Mouse (Mus musculus): ENCODE results near the gene Tmub2. TPM values are rescaled to one million over a fixed set of nuclear protein-coding genes. Genes with fewer than 3 reads are reported as not detected.
"Not testable (repeated sequence)": the region's sequence is repeated elsewhere in the genome, so short reads cannot be mapped to it uniquely, and the experiment has no call there.

The Tmub2 gene
- total RNA-seq, 2 experiments from 2014 or later: 62.3 to 67.6 TPM

DNA sequence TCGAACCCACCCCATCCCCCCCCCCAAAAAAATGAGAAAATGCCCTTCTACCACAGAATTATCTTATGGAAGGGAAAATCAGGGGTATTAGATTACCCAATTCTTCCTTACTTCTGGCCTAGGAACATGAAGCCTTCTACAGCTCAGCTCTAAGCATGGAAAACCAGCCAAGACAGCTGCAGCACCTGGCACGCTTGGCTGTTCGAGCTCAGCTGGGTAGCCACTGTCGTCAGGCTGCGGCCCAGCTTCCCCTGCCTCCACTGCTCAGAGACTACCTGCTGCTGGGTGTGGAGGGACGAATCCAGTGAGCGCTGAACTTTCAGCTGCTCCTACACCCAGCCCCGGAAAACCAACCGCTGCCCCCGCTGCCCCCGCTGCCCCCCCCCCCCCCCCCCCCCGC, 7.0 kb upstream of the Tmub2 start:
- DNase-seq (ENCODE audit: low spot score in 2 of 2): no peak

DNA sequence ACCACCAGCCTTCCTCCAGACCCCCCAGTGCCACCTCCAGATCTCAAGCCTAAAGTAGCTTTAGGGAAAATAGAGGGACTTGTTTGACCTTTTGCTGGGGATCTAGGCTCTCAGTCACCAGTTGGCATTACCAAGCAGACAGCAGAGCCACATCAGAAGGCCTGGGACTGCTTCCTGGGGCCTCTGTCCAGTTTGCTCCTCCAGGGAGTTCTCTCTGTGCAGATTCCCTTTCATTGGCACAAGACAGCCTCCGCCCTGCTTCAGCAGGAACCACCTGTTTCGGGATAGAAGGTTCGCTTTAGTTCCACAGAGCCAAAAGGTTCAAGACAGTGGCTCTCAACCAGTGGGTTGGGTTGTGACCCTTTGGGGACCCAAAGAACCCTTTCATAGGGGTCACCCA, 5.1 kb upstream of the Tmub2 start:
- no peak for DNase-seq (ENCODE audit: low spot score in 2 of 2)

DNA sequence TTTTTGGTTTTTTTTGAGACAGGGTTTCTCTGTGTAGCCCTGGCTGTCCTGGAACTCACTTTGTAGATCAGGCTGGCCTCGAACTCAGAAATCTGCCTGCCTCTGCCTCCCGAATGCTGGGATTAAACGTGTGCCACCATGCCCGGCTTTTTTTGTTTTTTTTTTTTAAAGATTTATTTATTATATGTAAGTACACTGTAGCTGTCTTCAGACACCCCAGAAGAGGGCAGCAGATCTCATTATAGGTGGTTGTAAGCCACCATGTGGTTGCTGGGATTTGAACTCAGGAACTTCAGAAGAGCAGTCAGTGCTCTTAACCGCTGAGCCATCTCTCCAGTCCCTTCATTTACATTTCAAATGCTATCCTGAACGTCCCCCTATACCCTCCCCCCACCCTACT, 4.5 kb upstream of the Tmub2 start:
- DNase-seq (ENCODE audit: low spot score in 2 of 2): not testable (repeated sequence)

DNA sequence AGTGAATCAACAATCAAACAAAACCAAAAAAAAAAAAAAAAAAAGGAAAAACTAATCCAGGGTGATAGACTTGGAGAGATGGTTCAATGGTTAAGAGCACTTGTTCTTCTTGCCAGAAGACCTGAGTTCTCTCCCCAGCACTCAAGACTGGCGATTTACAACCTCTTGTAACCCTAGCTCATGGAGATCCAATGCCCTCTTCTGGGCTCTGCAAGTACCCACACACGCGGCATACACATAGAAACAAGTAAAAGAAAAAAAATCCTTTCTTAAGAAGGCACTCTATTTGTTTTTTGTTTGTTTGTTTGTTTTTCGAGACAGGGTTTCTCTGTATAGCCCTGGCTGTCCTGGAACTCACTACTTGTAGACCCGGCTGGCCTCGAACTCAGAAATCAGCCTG, 809 bp upstream of the Tmub2 start:
- no peak for DNase-seq (ENCODE audit: low spot score in 2 of 2)

DNA sequence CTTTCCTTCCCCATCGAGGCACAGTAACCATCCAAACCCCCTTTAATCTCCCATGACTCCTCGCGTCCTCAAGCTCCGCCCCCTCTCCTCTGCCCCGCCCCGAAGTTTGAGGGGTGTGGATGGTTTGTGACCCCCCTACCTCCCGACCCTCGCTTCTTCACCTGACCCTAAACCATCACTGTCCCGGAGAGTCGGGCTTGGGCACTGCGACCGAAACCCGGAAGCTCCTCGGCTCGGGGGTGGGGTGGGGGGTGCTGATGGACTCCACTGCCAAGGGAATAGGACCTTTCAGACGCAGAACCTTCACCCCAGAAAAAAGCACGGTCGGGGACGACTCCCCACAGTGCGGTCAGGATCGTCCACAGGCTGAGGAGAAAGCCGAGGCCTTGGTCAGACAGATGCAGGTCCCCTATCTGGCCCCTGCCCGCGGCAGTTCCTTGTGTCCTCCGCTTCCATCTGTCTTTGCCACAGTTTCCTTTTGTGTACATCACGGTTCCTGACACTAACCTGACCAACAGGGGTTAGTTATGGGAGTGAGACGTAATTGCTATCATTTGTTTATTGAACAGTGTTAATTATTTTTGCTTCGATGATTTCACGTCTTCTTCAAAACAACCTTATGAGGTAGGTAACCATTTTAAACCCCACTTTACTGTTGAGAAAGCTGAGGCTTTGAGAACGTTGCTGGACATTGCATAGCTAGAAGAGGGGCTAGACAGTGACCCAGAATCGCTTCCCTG, 534 bp downstream of the Tmub2 start:
- no peak for DNase-seq (ENCODE audit: low spot score in 2 of 2)

DNA sequence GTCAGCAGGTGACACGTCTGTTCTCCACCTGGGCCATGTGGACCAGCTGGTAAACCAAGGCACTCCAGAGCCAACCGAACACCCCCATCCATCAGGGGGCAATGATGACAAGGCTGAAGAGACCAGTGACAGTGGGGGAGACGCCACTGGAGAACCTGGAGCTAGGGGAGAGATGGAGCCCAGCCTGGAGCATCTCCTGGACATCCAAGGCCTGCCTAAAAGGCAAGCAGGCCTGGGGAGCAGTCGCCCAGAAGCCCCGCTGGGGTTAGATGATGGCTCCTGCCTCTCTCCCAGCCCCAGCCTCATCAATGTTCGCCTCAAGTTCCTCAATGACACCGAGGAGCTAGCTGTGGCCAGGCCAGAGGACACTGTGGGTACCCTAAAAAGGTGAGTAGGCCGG, 2.8 kb downstream of the Tmub2 start:
- DNase-seq (ENCODE audit: low spot score in 2 of 2): no peak

DNA sequence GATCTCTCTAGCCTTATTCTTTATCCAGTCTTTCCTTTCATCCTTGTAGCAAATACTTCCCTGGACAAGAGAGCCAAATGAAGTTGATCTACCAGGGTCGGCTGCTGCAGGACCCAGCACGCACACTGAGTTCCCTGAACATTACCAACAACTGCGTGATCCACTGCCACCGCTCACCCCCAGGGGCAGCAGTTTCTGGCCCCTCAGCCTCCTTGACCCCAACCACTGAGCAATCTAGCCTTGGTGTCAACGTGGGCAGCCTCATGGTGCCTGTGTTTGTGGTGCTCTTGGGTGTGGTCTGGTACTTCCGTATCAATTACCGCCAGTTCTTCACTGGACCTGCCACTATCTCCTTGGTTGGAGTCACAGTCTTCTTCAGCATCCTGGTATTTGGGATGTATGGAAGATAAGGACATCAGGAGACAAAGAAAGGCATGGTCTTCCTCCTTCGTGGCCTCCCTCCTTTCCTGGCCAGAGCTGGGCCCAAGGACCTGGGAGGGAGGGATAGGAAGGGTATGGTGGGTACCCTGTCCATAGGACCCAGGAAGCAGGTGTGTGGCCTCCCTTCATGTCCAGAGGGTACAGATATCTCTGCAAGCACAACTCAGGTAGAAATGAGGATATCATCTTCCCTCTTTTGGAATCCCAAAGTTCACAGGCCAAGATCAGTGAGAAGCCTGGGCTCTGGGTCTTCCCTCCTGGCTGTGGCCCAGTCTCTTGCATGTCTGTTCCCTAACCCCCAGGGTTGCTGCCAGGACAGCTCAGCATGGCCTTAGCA, 3.5 kb downstream of the Tmub2 start:
- no peak for DNase-seq (ENCODE audit: low spot score in 2 of 2)

DNA sequence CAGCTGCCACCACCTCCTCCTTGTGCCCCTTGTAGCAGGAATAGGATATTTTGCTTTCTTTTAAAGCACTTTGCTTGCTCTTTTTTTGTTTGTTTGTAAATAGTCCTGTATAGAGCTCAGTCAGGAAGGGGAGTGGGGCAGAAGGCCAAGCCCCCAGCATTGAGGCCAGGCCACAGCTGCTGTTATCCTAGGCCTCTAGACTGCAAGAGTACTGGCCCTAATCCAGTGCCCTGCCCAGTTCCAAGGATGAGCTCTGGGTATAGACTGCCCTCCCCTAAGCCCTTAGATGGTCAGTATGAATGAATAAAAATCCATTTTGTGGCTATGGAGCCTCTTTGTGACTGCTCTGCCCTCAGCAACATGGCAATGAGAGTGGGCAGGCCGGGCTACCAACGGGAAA, 4.2 kb downstream of the Tmub2 start:
- no peak for DNase-seq (ENCODE audit: low spot score in 2 of 2)

DNA sequence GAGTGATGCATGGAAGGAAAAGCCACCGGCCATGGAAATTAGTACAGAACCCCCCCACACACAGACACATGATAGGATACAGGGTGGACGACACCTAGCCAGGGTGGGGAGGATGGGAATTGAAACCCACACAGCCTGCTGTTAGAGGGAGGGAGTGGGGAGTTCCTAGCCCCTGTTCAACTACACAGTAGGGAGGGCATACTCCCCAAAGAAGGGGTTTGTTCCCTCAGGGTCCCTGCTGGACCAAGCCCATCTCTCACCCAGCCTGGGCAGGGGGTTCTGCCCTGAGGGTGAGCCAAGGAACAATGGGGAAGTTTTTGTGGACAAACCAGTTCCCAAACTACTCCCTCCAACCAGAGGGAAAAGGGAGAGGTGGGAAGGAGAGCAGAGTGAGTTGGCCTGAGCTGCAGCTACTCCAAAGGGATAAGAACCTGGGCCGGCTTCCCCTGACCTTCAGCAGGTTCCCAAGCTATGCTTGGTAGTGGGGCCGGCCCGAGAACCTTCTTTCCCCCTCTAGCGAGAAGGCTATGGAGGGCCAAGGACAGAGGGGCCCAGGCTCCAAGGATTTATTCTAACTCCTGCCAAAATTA, 4.9 kb downstream of the Tmub2 start:
- no peak for DNase-seq (ENCODE audit: low spot score in 2 of 2)

DNA sequence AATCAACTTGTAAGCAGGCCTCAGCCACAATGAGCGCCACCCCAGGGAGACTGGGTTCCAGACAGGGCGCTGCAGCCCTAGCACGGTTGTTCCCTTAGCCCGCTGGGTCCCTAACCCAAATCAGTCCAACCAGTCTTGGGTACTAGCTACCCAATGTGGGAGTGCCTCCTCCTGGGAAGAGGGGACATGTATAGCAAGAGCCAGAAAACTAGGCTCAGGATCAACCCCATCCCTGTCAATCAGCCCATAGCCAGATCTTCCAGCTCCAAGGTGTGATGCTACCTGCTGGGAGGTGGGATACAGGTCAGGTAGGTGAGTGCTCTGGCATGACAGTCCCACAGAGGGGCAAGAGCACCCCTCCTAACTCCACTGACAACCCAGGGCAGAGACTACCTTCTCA, 5.4 kb downstream of the Tmub2 start:
- no peak for DNase-seq (ENCODE audit: low spot score in 2 of 2)

DNA sequence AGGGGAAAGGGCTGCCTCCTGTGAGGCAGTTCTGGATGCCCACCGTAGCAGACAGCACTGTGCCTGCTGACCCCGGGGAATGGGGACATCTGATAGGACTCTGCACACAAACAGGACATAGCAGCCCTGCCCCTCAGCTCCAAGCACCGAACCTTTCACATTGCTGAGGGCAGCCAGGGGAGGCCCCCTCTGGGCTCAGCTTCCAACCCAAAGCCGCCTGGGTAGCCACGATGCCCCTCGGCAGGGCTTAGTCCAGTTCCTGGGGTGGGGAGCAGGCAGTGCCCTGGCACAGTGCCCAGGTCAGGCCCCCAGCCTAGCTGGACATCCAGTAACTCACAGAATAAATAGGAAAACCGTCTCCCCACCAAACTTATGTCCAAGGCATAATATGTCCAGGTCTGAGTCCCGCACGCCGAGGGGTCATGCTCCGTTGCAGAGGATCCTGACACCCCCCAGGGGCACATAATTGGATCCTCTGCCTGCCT, 6.4 kb downstream of the Tmub2 start:
- no peak for DNase-seq (ENCODE audit: low spot score in 2 of 2)

DNA sequence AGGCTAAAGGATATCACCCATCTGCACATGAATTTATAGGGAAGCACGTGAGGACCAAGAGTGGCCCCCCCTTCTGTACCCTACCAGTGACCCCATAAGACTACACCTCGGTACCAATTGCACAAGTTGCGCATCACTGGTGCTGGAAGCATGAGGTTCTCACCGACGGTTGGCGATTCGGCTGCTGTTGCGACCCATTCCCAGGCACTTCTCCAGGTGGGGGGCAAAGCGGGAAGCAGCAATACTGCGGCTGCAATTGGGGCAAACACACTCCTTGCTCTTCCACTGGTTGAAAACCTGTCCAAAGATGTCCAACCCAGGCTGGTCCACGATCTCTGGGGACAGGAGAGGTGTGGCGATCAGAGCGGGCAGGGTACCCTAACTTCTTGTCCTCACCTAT, 9.2 kb downstream of the Tmub2 start:
- DNase-seq (ENCODE audit: low spot score in 2 of 2): no peak

DNA sequence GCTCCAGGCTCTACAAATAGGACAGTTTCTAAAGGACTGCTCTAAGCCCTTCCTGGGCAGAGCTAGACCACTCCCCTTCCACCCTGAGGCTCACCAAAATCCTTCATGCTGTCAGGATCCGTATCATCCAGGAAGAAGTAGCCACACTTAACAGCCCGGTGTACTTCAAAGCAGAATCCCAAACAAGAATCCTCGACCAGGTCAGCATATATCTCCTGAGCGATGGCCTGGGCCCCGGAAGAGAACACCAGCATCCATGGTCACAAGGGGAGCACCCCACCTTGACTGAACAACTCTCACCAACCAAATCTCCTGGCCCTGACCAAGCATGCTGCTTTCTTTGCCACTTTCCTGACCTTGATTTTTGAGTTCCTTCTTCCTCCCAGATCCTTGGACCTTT, 9.7 kb downstream of the Tmub2 start:
- no peak for DNase-seq (ENCODE audit: low spot score in 2 of 2)

DNA sequence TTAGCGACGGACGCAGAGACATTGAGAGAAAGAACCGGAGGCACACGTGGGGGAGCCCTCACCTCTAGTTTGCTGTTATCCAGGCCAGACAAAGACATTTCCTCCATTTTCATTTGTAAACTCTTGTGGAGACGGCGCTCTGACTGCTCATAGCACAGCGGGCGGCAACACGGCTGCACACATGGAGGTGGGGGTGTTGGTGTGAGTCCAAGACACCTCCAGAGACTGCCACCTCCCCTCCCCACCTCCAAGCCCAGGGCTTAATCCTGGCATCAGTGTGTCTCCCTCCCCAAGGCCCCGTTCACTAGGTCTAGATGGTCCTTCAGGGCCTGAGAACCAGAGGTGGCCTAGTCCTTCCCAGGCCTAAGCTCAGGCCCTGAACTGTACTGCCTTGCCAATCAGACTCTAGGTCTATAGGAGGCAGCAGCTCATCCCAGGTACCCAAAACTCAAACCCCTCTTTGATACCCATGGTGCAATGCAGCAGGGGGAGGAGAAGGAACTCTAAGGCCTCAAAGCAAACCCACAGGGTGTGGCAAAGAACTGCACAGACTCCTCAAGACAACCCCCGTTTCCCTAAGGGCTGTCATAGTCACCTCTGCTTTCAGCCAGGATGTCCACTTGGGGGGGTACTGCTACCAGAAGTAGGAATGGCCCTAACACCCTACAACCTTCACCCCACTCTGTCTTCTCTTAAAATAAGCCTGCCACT, 10.3 kb downstream of the Tmub2 start:
- DNase-seq (ENCODE audit: low spot score in 2 of 2): peak in 1 of 2 experiments; percentile 47

DNA sequence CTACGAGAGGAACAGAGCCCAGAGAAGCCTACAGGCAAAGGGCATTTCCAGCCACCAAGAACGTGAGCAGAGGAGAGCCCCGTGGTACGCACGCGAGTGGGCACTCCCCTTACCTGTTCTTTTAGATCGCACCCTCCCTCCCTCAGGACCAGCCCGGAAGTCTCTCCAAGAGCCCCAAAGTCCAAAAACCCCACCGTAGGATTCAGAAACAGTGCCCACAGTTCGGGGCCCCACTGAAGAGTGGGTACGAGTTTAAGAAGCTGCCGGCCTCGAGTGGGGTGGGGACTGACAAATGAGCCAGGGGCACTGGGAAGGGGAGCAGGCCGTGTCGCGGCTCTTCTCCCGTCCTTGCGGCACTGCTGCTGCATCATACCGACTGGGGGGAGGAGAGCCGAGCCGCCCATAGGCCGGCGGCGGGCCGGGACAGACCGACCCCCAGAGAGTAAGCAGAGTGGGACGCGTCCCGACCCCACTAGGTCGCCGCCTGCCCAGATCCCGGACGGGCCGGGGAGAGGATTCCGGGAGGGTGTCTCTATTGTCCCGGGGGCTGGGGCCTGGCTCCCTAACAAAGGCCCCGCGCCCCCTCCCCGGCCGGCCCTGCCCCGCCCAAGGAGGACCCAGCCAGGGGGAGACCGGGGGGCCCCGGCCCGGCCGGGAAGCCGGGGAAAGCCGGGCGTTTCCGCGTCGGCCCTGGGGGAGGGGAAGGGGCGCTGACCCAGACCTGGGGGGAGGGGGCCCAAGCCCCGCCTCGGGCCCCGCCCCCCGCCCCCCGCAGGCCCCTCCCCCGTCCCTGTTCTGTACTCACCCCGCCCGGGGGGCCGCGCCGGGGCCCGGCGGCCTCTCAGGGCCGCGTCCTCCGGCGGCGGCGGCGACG, 11.1 kb downstream of the Tmub2 start:
- DNase-seq (ENCODE audit: low spot score in 2 of 2): no peak

DNA sequence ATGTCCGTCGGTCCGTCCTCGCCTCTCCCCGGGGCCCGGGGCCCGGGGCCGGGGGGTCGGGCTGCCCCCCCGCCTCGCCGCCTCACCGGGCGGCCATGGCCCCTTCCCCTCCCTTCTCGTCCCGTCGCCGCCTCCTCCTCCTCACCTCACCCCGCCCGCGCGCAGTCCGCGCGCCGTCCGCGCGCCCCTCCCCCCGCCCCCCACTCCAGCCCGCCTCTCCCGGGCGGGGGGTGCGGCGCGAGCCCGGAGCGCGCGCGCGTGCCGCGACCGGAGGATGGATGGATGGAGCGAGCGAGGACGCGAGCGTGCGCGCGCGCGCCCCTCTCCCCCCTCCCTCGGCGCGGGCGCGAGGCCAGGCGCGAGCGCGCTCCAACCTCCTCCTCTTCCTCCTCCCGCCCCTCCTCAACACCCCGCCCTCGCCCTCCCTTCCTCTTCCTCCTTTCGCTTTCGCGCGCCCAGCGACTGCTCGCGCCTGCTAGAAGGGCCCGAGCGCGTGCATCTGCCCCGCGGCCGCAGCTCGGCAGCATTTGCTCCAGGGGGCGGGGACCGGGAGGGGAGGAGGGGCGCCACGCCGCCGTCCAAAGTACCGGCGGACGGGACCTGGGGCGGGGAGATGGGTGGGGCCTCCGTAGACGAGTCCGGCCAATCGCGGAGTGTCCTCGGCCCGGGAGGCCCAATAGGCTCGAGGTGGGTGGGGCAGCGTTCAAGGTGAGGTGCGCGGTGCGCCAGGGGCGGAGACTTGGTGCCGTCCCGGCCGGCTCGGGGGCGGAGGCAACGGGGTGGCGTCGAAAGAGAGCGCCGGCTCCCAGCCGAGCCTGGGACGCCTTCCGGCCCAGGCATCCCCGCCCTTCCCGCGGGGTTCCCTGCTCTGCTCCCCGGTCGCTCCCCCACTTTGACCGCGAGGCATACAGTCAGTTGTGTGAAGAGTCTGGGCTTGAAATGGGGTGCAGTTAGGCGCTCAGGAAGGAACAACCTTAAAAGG, 12.1 kb downstream of the Tmub2 start, which contains the start of gene Atxn7l3:
TSS of gene Atxn7l3 (minus strand) at position 141 of the 982 bp plus-strand sequence.
- peak; percentile 98 to 99 for DNase-seq (ENCODE audit: low spot score in 2 of 2)

DNA sequence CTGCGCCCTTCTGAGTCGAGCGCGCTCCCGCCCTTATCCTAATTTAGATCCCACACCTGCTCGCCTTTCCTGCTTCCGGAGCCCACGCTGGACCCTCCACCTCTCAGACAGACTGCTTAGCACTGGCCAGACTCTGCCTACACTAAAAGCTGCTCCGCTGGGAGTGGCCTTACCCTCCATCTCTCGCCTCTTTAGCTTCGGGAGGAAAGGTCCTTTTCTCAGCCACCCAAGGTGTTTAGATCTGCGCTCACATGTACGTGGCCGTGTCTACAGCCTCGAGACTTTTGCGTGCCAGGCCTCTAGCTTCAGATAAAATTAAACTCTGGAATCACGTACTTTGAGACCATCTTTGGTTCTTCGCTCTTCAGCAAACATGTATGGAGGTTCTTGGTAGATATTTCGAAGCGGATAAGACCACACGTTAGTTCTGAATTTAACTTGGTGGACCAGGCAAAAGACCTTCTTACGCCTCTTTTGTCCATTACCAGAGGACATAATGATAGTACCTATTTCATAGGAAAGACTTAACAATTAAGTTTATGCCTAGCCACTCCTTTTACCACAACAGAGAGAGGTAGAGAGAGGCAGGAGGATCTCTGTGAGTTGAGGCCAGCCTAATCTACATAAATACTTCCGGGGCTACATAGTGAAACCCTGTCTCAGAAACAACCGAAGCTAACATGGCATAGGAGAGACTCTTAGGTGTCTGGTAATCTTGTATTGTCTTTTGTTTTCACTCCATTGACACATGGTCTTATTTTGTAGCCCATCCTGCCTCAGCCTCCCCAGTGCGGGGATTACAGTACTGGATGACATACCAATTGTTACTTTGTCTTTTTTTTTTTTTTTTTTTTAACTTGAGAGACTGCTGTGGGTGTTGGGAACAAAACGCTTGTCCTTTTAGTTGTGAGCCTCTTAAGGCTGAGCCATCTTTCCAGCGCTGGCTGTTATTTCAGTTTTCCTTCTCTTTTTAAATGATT, 13.1 kb downstream of the Tmub2 start:
- no peak for DNase-seq (ENCODE audit: low spot score in 2 of 2)

DNA sequence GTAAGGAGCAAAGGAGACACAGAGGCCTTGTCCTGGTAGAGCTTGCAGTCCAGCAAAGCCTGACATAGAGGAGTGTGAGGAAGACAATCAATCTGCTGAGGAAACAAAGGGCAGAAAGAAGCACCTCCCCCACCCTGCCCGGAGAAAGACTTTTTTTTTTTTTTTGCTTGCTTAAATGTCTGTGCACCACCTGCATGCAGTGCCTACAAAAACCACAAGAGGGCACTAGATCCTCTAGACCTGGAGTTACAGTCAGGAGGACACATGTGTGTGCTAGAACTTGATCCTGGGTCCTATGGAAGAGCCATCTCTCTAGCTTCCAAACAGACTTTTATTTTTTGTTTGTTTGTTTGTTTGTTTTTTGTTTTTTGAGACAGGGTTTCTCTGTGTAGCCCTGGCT, 15.1 kb downstream of the Tmub2 start:
- no peak for DNase-seq (ENCODE audit: low spot score in 2 of 2)
